14 mouse cellular contexts compared by ENCODE assay signal in the genomic region with DNA sequence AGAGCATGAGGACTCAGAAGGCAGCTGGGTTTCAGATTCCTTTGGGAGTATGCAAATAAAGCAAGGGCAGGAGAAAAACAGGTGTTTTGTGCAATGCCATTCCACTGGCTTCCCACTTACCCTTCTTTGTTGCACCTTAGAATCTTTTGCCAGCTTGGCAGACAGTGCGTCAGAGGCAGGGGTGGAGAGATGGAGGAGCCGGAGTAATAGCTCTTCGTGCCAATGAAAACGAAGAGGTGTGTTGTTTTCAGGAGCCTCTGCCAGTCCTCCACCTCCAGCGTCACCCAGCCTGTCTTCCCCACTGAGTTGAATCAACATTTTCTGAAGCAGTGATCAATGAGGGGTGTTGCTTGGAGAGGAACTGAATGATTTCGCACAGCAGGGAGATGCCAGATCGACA.
DNase-seq lines count a peak whose midpoint lies in the region; ATAC-seq and TF ChIP-seq lines count a peak whose summit lies in the region.
"Had no signal": no experiment of that assay in that cellular context is flagged by ENCODE, and none has a peak within 500 bp of the region (broad histone marks: within the 10 kb centered on the region; RNA-seq: fewer than 3 reads in every experiment).

No protein-coding gene starts in this region.

- 5% methylated on average over 7 of the region's 7 CpGs for WGBS in hindbrain, embryonic 15.5 days
- 8% methylated on average over 7 of the region's 7 CpGs for WGBS in hindbrain, embryonic 12.5 days
- WGBS in limb, embryonic 13.5 days, result 4% methylated on average over 7 of the region's 7 CpGs

- H3K4me3 ChIP-seq in hindbrain, embryonic 15.5 days, result no peak overlapping the region
- H3K4me3 ChIP-seq in hindbrain, embryonic 12.5 days, result no peak overlapping the region
- H3K4me3 ChIP-seq in layer of hippocampus, adult 2 months, result no peak overlapping the region
- H3K4me3 ChIP-seq in limb, embryonic 13.5 days, result 0 out of 2 replicates have a peak overlapping the region, but pooled peaks have one; percentile 2
- H3K4me3 ChIP-seq: stomach, embryonic 15.5 days had no signal

- H3K27me3 ChIP-seq in hindbrain, embryonic 15.5 days, result no peaks in the 10 kb centered on the region
- H3K27me3 ChIP-seq in hindbrain, embryonic 12.5 days, result no peaks in the 10 kb centered on the region
- no peaks in the 10 kb centered on the region; the same call in none of the 2 replicates for H3K27me3 ChIP-seq in limb, embryonic 13.5 days
- H3K27me3 ChIP-seq: stomach, embryonic 15.5 days had no signal

- no peaks in the 10 kb centered on the region for H3K36me3 ChIP-seq in hindbrain, embryonic 15.5 days
- no peaks in the 10 kb centered on the region for H3K36me3 ChIP-seq in hindbrain, embryonic 12.5 days
- no peaks in the 10 kb centered on the region for H3K36me3 ChIP-seq in limb, embryonic 13.5 days
- H3K36me3 ChIP-seq: stomach, embryonic 15.5 days had no signal

- H3K4me1 ChIP-seq in hindbrain, embryonic 15.5 days (replicated peaks), result 0 out of 2 replicates have a peak, but pooled peaks cover 3% of the 10 kb centered on the region
- 0 out of 2 replicates have a peak, but pooled peaks cover 6% of the 10 kb centered on the region for H3K4me1 ChIP-seq in hindbrain, embryonic 12.5 days
- H3K4me1 ChIP-seq in limb, embryonic 13.5 days, result peaks cover 13% of the 10 kb centered on the region
- H3K4me1 ChIP-seq: stomach, embryonic 15.5 days had no signal

- no peak for TF ChIP-seq POLR2A in brain, embryonic 14.5 days (IDR thresholded peaks at IDR 0.05; ENCODE audit: borderline replicate concordance, extremely low read depth, insufficient read depth, insufficient read length, poor library complexity, severe bottlenecking)

- H3K9ac ChIP-seq in hindbrain, embryonic 15.5 days, result no peak overlapping the region
- H3K9ac ChIP-seq in hindbrain, embryonic 12.5 days, result no peak overlapping the region
- no peak overlapping the region for H3K9ac ChIP-seq in limb, embryonic 13.5 days
- H3K9ac ChIP-seq: lung, embryonic 14.5 days; stomach, embryonic 15.5 days had no signal

- no peak overlapping the region for H3K27ac ChIP-seq in hindbrain, embryonic 15.5 days (replicated peaks)
- H3K27ac ChIP-seq in hindbrain, embryonic 12.5 days, result no peak overlapping the region
- H3K27ac ChIP-seq in layer of hippocampus, adult 2 months, result peak overlapping the region; percentile 56
- no peak overlapping the region for H3K27ac ChIP-seq in limb, embryonic 13.5 days
- H3K27ac ChIP-seq: stomach, embryonic 15.5 days had no signal

- no peak for TF ChIP-seq CTCF in brain, embryonic 14.5 days (IDR thresholded peaks at IDR 0.05; ENCODE audit: borderline replicate concordance, extremely low read depth, insufficient read depth, insufficient read length)
- TF ChIP-seq CTCF in layer of hippocampus, adult 2 months (conservative IDR thresholded peaks at IDR 0.05), result no peak

- no peak; the same call in 1 of the 2 replicates for ATAC-seq in hindbrain, embryonic 15.5 days (ENCODE audit: low FRiP score, low read depth)
- ATAC-seq in hindbrain, embryonic 12.5 days (ENCODE audit: low FRiP score), result no peak
- 0 out of 2 replicates have a peak, but pooled peaks have one; percentile 19 for ATAC-seq in limb, embryonic 13.5 days (ENCODE audit: low FRiP score, low read depth)

- DNase-seq in brain, embryonic 14.5 days (ENCODE audit: low read depth), result peak; percentile 44
- peak; percentile 19 to 50 for DNase-seq in layer of hippocampus, adult 2 months (ENCODE audit: low spot score in 2 of 2)
- no peak for DNase-seq in ovary, postnatal 10 days (ENCODE audit: low spot score)
- no peak for DNase-seq in heart, adult 9 months (ENCODE audit: low spot score in 2 of 2)
- no peak for DNase-seq in embryo, embryonic 9.5 days (ENCODE audit: extremely low spot score)
- DNase-seq: adrenal gland, adult 8-10 months; heart, postnatal 10 days; kidney, adult 11 months; kidney, postnatal 4 days; lung, embryonic 14.5 days had no signal

- peak overlapping the region; percentile 23; the same call in 1 of the 2 replicates for H3K4me2 ChIP-seq in hindbrain, embryonic 15.5 days
- no peak overlapping the region for H3K4me2 ChIP-seq in hindbrain, embryonic 12.5 days (replicated peaks)
- H3K4me2 ChIP-seq in limb, embryonic 13.5 days (replicated peaks), result peak overlapping the region; percentile 45
- H3K4me2 ChIP-seq: lung, embryonic 14.5 days; stomach, embryonic 15.5 days had no signal

- no peaks in the 10 kb centered on the region for H3K9me3 ChIP-seq in hindbrain, embryonic 15.5 days
- no peaks in the 10 kb centered on the region for H3K9me3 ChIP-seq in hindbrain, embryonic 12.5 days (replicated peaks)
- no peaks in the 10 kb centered on the region for H3K9me3 ChIP-seq in limb, embryonic 13.5 days
- H3K9me3 ChIP-seq: stomach, embryonic 15.5 days had no signal

Comparison
In these comparisons a context has a peak if more than half of its experiments do, and no peak if none do; other contexts are left out.
1. DNase-seq: peak in brain, embryonic 14.5 days (single experiment) and layer of hippocampus, adult 2 months (2 of 2); none in ovary, postnatal 10 days (single experiment), heart, adult 9 months (0 of 2) and embryo, embryonic 9.5 days (single experiment).